Mouse (Mus musculus) embryonic facial prominence, embryonic 15.5 days (tissue): Measurements from ENCODE around the gene Irs2. TPM values are rescaled to one million over a fixed set of nuclear protein-coding genes. Genes with fewer than 3 reads are reported as not detected.

Experiments used
- ATAC-seq: fragments of 200-750 bp; cut with Nextera tagmentation; 2 replicates; pipeline ENCODE4 v1.8.0; 2017; ENCODE audit warnings: low read depth, moderate TSS enrichment; ENCODE audit not compliant: insufficient number of reproducible peaks, low FRiP score, low TSS enrichment
- H3K27ac ChIP-seq: fragments of 300-500 bp; sonication (generic); replicated peaks from 2 replicates; pipeline ENCODE4 v1.5.1; 2015; ENCODE audit warnings: mild to moderate bottlenecking, inconsistent platforms
- H3K27me3 ChIP-seq: fragments of 300-500 bp; sonication (generic); 2 replicates; pipeline ENCODE4 v1.6.1; 2015; ENCODE audit warnings: inconsistent platforms
- H3K36me3 ChIP-seq: fragments of 300-500 bp; sonication (generic); 2 replicates; pipeline ENCODE4 v1.6.1; 2015; ENCODE audit warnings: mild to moderate bottlenecking, inconsistent platforms
- H3K4me1 ChIP-seq: fragments of 300-500 bp; sonication (generic); 2 replicates; pipeline ENCODE4 v1.6.1; 2015; ENCODE audit warnings: inconsistent platforms
- H3K4me2 ChIP-seq: fragments of 300-500 bp; sonication (generic); replicated peaks from 2 replicates; pipeline ENCODE4 v1.6.1; 2015; ENCODE audit warnings: mild to moderate bottlenecking, inconsistent platforms
- H3K4me3 ChIP-seq: fragments of 300-500 bp; sonication (generic); replicated peaks from 2 replicates; pipeline ENCODE4 v1.5.1; 2015; ENCODE audit warnings: mild to moderate bottlenecking, inconsistent platforms
- H3K9ac ChIP-seq: fragments of 300-500 bp; sonication (generic); 2 replicates; pipeline ENCODE4 v1.6.1; 2015; ENCODE audit warnings: inconsistent platforms
- H3K9me3 ChIP-seq: fragments of 300-500 bp; sonication (generic); replicated peaks from 2 replicates; pipeline ENCODE4 v1.6.1; 2016; ENCODE audit warnings: inconsistent platforms
- WGBS: fragments of 180-500 bp; shearing (Covaris S2); methylation state at CpG from one replicate; pipeline ENCODE4 v1.1.7; 2015; 5-methylcytosine and 5-hydroxymethylcytosine counted together
- polyA plus RNA-seq: library from polyadenylated mRNA; unstranded; fragments of >200 nt; fragmentation: Nextera tagmentation; extraction: Ambion mirVana; gene quantifications from 2 replicates; pipeline ENCODE4 v1.2.1, GENCODE M21; 2015

Irs2 gene
- polyA plus RNA-seq, result 7.4 and 7.9 TPM in 2 replicates

DNA sequence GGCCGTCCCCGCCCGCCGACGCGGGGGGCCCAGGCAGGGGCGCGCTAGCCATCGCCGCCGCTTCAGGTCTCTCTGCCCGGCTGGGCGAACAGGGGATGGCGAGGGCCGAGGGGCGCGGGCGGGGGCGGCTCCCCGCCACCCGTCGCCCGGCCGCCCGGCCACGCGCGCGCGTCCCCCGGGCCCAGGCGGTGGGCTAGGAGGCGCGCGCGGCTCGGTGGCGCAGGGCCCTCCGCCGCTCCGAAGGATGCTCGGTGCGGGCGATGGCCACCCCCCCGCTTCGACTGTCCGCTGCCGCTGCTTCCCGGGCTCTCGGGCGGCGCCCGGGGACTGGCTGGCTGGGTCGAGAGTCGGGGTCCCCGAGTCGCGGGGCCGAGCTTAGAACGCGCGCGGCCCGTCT, at the start of gene Irs2:
Gene Irs2 (minus strand): TSS at position 80 of the 397 bp plus-strand sequence.
- Histone ChIP-seq H3K9me3 (no peaks in the 10 kb centered on the region), H3K27ac (peak within 1 kb of the TSS; percentile 99), H3K4me3 (peak within 1 kb of the TSS; percentile 83), H3K4me2 (peak within 1 kb of the TSS; percentile 84), H3K27me3 (no peaks in the 10 kb centered on the region; the same call in 1 of the 2 replicates), H3K36me3 (no peaks in the 10 kb centered on the region), H3K9ac (peak within 1 kb of the TSS; percentile 83), H3K4me1 (peaks cover 47% of the 10 kb centered on the region)
- 0% methylated on average over 64 of the region's 64 CpGs for WGBS
- ATAC-seq, result peak; percentile 1; the same call in 1 of the 2 replicates

- ATAC-seq, result no peak
- Histone ChIP-seq H3K4me2 (no peak overlapping the region), H3K9ac (no peak overlapping the region), H3K36me3 (no peaks in the 10 kb centered on the region), H3K27me3 (peaks cover 3% of the 10 kb centered on the region; the same call in 1 of the 2 replicates), H3K4me1 (no peaks in the 10 kb centered on the region), H3K4me3 (no peak overlapping the region), H3K9me3 (no peaks in the 10 kb centered on the region), H3K27ac (no peak overlapping the region)
- 91% methylated on average over 5 of the region's 5 CpGs for WGBS
Measured at GRCm38 (mm10) chr8:11056665-11057064, 48.4 kb upstream of the Irs2 start.

GRCm38 (mm10) chr8:11056175-11056563, 47.9 kb upstream of the Irs2 start:
- Histone ChIP-seq H3K27ac (no peak overlapping the region), H3K4me3 (no peak overlapping the region), H3K4me2 (no peak overlapping the region), H3K9ac (no peak overlapping the region), H3K27me3 (peaks cover 3% of the 10 kb centered on the region; the same call in 1 of the 2 replicates), H3K9me3 (no peaks in the 10 kb centered on the region), H3K4me1 (no peaks in the 10 kb centered on the region), H3K36me3 (no peaks in the 10 kb centered on the region)
- WGBS, result 69% methylated on average over 8 of the region's 8 CpGs
- ATAC-seq, result no peak

DNA sequence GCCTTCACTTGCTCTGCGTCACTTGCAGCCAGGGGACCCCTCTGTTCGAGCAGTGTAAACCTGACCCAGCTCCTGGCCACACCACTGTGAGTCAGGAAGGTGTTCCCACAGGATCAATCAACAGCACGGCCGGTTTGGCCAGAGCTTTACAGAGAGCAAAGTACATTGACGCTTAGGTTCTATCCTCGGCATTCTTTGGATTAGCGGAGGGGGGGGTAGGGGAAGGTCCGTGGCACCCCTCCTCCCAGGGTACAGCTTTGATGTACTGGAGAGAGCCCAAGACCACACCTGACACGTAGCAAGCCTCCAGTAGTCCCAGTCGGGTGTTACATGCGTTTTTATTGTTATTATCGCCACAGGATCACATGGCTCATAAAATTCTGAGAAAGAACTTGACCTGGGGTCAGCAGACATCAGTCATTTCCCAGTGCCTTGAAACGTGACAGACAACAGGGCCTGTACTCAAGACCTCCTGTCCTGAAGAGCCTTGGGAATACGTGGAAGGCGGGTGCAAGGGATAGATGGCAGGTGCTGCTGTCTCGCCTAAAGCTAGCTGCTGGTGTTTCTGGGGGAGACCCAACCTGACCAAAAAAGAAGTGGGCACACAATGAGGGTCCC, 47.4 kb upstream of the Irs2 start:
- no peak overlapping the region for H3K4me2 ChIP-seq
- no peaks in the 10 kb centered on the region for H3K36me3 ChIP-seq
- no peaks in the 10 kb centered on the region for H3K4me1 ChIP-seq
- no peak overlapping the region for H3K9ac ChIP-seq
- H3K27me3 ChIP-seq, result peaks cover 3% of the 10 kb centered on the region; the same call in 1 of the 2 replicates
- 63% methylated on average over 16 of the region's 16 CpGs for WGBS
- H3K27ac ChIP-seq, result no peak overlapping the region
- ATAC-seq, result no peak
- no peak overlapping the region for H3K4me3 ChIP-seq
- no peaks in the 10 kb centered on the region for H3K9me3 ChIP-seq

DNA sequence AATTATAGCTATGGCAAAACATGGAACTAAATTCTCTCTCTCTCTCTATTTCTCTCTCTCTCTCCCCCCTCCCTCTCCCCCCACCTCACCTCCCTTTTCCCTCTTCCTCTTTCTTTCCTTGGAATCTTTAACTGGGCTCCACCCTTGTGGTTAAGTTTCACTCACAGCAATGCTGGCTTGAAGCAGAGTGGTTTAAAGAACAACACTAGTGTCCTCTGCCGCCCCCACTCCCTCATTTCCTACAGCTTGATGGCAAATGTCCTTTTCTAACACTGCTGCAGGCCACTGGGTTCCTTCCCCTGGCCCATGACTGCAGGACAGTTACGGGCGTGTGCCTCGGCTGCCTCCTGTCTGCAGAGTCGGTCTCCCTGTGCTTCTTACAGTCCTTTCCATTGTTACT, 41.6 kb upstream of the Irs2 start:
- H3K27ac ChIP-seq, result no peak overlapping the region
- peaks cover 8% of the 10 kb centered on the region; the same call in 1 of the 2 replicates for H3K4me1 ChIP-seq
- H3K27me3 ChIP-seq, result peaks cover 3% of the 10 kb centered on the region; the same call in 1 of the 2 replicates
- H3K36me3 ChIP-seq, result no peaks in the 10 kb centered on the region
- H3K4me3 ChIP-seq, result no peak overlapping the region
- no peak overlapping the region for H3K9ac ChIP-seq
- no peak overlapping the region for H3K4me2 ChIP-seq
- no peak for ATAC-seq
- WGBS, result 53% methylated on average over 5 of the region's 5 CpGs
- H3K9me3 ChIP-seq, result no peaks in the 10 kb centered on the region

DNA sequence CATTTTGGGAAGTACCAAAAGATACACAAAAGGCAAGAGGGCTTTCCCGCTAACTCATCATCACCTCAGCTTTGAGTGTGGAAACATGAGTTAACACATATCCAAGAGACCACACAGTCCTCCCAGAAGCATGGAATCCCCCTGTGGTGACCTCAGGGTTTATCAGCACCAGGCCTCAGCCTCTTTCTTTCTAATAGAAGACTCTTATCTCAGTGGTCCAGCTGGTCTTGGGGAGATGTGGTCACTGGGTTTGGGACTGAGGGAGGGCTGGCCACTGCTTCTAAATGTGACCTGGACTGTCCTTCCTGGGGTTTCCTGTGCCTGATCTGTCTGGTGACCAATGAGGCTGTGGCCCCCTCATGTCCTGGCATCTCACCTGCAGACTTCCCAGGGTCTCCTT, 39.6 kb upstream of the Irs2 start:
- no peaks in the 10 kb centered on the region for H3K9me3 ChIP-seq
- H3K4me1 ChIP-seq, result peaks cover 17% of the 10 kb centered on the region
- ATAC-seq, result no peak
- H3K4me3 ChIP-seq, result no peak overlapping the region
- no peak overlapping the region for H3K4me2 ChIP-seq
- H3K27ac ChIP-seq, result no peak overlapping the region
- no peaks in the 10 kb centered on the region for H3K36me3 ChIP-seq
- H3K27me3 ChIP-seq, result no peaks in the 10 kb centered on the region
- 92% methylated on average over 1 of the region's 1 CpGs for WGBS
- no peak overlapping the region for H3K9ac ChIP-seq

GRCm38 (mm10) chr8:11044660-11045059, 36.4 kb upstream of the Irs2 start:
- Histone ChIP-seq H3K36me3 (no peaks in the 10 kb centered on the region), H3K27ac (no peak overlapping the region), H3K4me3 (no peak overlapping the region), H3K4me2 (no peak overlapping the region), H3K9me3 (no peaks in the 10 kb centered on the region), H3K27me3 (no peaks in the 10 kb centered on the region), H3K9ac (no peak overlapping the region), H3K4me1 (peaks cover 13% of the 10 kb centered on the region)
- 56% methylated on average over 11 of the region's 11 CpGs for WGBS
- ATAC-seq, result no peak

- Histone ChIP-seq H3K4me2 (no peak overlapping the region), H3K4me1 (peaks cover 13% of the 10 kb centered on the region), H3K9ac (no peak overlapping the region), H3K27ac (peak overlapping the region; percentile 65), H3K36me3 (no peaks in the 10 kb centered on the region), H3K4me3 (no peak overlapping the region), H3K27me3 (no peaks in the 10 kb centered on the region), H3K9me3 (no peaks in the 10 kb centered on the region)
- peak; percentile 51; the same call in 1 of the 2 replicates for ATAC-seq
- WGBS, result 41% methylated on average over 4 of the region's 4 CpGs
Measured at GRCm38 (mm10) chr8:11043591-11043990, 35.3 kb upstream of the Irs2 start.

DNA sequence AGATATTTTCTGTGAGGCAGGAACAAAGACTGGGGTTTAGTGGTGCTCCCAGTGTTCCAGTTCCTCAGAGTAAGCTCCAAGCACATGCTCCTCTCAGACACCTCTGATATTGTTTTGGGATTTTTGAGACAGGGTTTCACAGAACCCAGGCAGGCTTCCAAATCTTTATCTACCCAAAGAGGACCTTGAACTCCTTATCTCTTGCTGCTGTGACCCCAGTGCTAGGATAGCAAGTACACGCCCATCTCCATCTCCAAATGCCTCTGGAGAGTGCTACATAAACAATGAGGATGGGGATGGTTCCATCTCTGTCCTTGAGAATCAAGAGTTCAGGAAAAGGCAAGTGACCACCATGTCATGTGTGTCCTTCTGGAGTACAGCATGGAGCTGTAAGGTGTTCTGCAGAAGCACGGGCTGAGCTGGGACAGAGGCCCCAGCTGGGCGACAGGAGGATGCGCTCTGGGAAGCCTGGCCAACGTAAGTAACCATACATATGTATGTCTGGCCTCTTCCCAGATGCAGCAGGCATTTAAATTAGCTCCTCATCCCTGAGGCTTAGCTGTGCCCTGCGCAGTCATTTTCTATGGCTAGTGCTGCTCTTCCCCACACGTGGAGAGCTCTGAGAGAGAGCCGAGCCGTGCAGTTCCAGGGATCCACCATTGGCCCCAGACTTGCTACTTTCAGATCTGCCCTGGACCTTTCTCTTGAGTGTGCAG, 34.8 kb upstream of the Irs2 start:
- peaks cover 13% of the 10 kb centered on the region for H3K4me1 ChIP-seq
- no peaks in the 10 kb centered on the region for H3K27me3 ChIP-seq
- no peaks in the 10 kb centered on the region for H3K9me3 ChIP-seq
- H3K4me2 ChIP-seq, result no peak overlapping the region
- no peaks in the 10 kb centered on the region for H3K36me3 ChIP-seq
- no peak overlapping the region for H3K9ac ChIP-seq
- H3K4me3 ChIP-seq, result no peak overlapping the region
- H3K27ac ChIP-seq, result peak overlapping the region; percentile 65
- ATAC-seq, result peak; percentile 39; the same call in 1 of the 2 replicates
- 55% methylated on average over 9 of the region's 9 CpGs for WGBS

DNA sequence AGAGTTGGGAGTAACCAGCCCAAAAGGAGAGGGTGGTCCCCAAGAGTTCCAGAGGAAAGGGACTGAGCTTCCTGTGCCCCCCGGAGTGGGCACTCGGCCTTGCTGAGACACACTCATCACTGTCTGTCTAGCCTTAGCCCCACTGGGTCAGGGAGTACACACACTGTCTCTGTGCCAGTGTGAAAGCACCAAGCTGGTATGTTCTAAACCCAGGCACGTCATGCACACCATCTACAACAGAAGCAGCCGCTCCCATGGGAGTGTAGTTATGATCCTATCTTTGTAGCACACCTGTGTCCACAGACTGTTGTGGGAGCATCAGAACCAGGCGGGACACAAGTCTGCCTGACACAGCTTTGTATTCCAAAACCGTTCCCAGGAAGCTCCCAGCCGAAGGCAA, 31.8 kb upstream of the Irs2 start:
- H3K36me3 ChIP-seq, result no peaks in the 10 kb centered on the region
- no peaks in the 10 kb centered on the region for H3K27me3 ChIP-seq
- ATAC-seq, result no peak
- no peaks in the 10 kb centered on the region for H3K9me3 ChIP-seq
- no peak overlapping the region for H3K4me2 ChIP-seq
- H3K4me1 ChIP-seq, result peaks cover 12% of the 10 kb centered on the region
- no peak overlapping the region for H3K9ac ChIP-seq
- 78% methylated on average over 7 of the region's 7 CpGs for WGBS
- no peak overlapping the region for H3K27ac ChIP-seq
- H3K4me3 ChIP-seq, result no peak overlapping the region

DNA sequence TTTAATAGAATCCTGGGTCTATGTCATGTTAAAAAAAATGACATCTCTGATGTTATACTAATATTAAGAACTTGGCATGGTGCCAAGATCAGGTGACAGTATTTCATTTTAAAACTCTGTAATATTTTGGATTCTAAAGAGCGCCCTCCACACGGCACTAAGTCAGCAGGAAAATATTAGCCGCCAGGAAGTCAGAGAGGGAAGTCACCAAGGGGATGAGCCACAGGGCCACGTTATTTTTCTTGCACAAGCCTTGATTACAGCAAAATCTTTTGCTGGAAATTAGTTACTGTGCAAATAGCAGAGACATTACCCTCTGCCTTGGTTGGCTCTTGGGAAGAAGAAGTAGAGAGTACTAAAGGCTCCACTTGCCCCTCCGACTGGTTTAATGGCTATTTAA, 30.5 kb upstream of the Irs2 start:
- no peaks in the 10 kb centered on the region for H3K36me3 ChIP-seq
- WGBS, result 65% methylated on average over 5 of the region's 5 CpGs
- H3K4me2 ChIP-seq, result no peak overlapping the region
- no peak overlapping the region for H3K9ac ChIP-seq
- H3K27me3 ChIP-seq, result no peaks in the 10 kb centered on the region
- H3K9me3 ChIP-seq, result no peaks in the 10 kb centered on the region
- H3K4me3 ChIP-seq, result no peak overlapping the region
- no peak overlapping the region for H3K27ac ChIP-seq
- ATAC-seq, result no peak
- H3K4me1 ChIP-seq, result peaks cover 9% of the 10 kb centered on the region
